Mouse (Mus musculus) naive thymus-derived CD4-positive, alpha-beta T cell, adult 5 months (primary cell): ENCODE data around the gene Eda. TPM values are rescaled to one million over a fixed set of nuclear protein-coding genes. Genes with fewer than 3 reads are reported as not detected.

Experiments
- polyA plus RNA-seq: library from polyadenylated mRNA; unstranded; fragments of 100-300 nt; shearing (Covaris generic); gene quantifications from one replicate; pipeline ENCODE4 v1.2.1, GENCODE M21; 2017

Gene Eda
- not detected for polyA plus RNA-seq

GRCm38 (mm10) chrX:99975250-99975984 is at the start of gene Eda:
TSS of gene Eda (plus strand) at chrX:99975606.

GRCm38 (mm10) chrX:100428693-100429092 is 453.3 kb downstream of the Eda start, which contains the start of gene Otud6a:
TSS of gene Otud6a (plus strand) at chrX:100429013.

GRCm38 (mm10) chrX:100442617-100443016 is 467.2 kb downstream of the Eda start, which contains the start of gene Awat2:
TSS of gene Awat2 (minus strand) at chrX:100442717.

Other genes with a start within 250 kb of the Eda start
- not detected for gene Tmem28, start 154.6 kb upstream of the Eda start, polyA plus RNA-seq